Mouse (Mus musculus) ES-Bruce4 (cell line): Measurements from ENCODE around the gene Eral1.

ENCODE experiments used
- CTCF ChIP-seq: IDR thresholded peaks from one replicate; pipeline ENCODE4 v1.8.1; 2011; ENCODE audit warnings: low read depth, low read length
- EP300 ChIP-seq: IDR thresholded peaks from 2 replicates; pipeline ENCODE4 v1.6.1; 2011; ENCODE audit warnings: low read depth, low read length; ENCODE audit not compliant: insufficient read depth
- POLR2A ChIP-seq: IDR thresholded peaks from one replicate; pipeline ENCODE4 v1.8.1; 2011; ENCODE audit warnings: low read length; ENCODE audit not compliant: insufficient read depth

- TF ChIP-seq POLR2A (no peak), EP300 (no peak), CTCF (no peak)
Observed at GRCm38 (mm10) chr11:78123782-78124181, 43.6 kb upstream of the Eral1 start.
